Mouse (Mus musculus) spleen, adult 2 months (tissue): Measurements from ENCODE around the gene Bloc1s5.

ENCODE experiments used
- CTCF ChIP-seq: fragments of 200-500 bp; IDR thresholded peaks from 2 replicates; pipeline ENCODE4 v1.5.1; 2011; ENCODE audit warnings: mild to moderate bottlenecking, inconsistent platforms; ENCODE audit not compliant: insufficient read depth, insufficient read length, insufficient replicate concordance; ENCODE audit errors: extremely low read depth
- POLR2A ChIP-seq: fragments of 200-500 bp; IDR thresholded peaks from 2 replicates; pipeline ENCODE4 v1.6.1; 2011; ENCODE audit warnings: low read depth, low read length, inconsistent platforms

- TF ChIP-seq CTCF (no peak), POLR2A (no peak)
Observed at GRCm38 (mm10) chr13:38593114-38593513, 41.8 kb downstream of the Bloc1s5 start.
